1 mouse cellular context compared by ENCODE assay signal in the genomic region with DNA sequence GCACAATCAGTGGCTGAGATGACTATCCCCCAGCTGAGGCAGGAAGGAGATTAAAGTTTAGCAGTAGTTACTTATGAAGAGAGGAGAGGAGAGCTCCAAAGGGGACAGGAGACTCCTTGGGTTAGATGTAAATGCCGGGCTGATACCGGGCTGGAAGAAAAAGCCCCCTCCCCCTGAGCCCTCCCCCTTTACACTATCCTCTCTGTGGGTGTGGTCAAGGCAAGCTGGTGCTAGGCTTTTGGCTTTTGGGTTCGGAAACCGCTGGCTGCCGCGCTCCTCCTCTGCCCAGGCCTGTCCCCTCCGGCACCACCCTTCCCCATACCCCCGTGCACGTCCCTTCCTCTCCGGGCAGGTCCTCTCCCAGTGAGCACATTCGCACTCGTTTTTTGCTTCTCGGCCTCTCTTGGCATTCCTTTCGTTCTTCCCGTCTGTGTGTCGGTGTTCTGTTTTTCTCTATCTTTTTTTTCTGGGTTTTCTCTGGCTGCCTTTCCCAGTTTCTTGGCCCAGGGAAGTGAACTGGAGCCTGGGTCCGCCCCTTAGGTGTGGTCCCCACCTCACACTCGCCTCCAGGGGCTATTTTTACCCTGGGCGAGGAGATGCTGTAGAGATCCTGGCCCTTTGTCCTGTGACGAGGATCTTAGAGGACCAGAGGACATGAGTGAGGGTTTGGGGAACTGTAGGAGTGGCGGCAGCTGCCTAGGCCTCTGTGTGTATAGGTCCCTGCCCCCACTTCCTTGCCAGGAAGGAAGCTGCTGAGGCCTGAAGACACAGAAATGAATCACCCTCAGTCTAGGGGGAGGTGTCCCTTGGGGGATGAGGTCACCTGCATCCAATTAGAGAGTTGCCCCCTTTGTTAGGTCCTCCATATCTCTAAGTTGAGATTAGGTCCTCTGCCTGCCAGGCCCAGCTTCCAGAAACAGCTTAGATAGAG.
TF ChIP-seq lines count a peak whose summit lies in the region.

No protein-coding gene starts in this region.

TF ChIP-seq in CH12.LX, 34 proteins besides CTCF, POLR2A, EP300 and RAD21 (continued from another document):
- TF ChIP-seq ZNF384 (IDR thresholded peaks at IDR 0.05; ENCODE audit: low read depth, low read length), result peak; percentile 59
- no peak for TF ChIP-seq GABPA (IDR thresholded peaks at IDR 0.05; ENCODE audit: insufficient replicate concordance, low read depth, low read length)
- TF ChIP-seq NRF1 (IDR thresholded peaks at IDR 0.05; ENCODE audit: low read depth, low read length), result peak; percentile 41; the same call in 1 of the 2 replicates
- TF ChIP-seq PAX5 (IDR thresholded peaks at IDR 0.05; ENCODE audit: low read length), result no peak
- peak; percentile 80 for TF ChIP-seq MAX (IDR thresholded peaks at IDR 0.05; ENCODE audit: low read length)
- TF ChIP-seq IRF4 (IDR thresholded peaks at IDR 0.05; ENCODE audit: low read depth, low read length), result peak; percentile 99
- TF ChIP-seq ZC3H11A (IDR thresholded peaks at IDR 0.05; ENCODE audit: low read depth, low read length), result no peak
- TF ChIP-seq ZKSCAN1 (IDR thresholded peaks at IDR 0.05; ENCODE audit: borderline replicate concordance, low read depth, low read length), result no peak; the same call in 1 of the 2 replicates
- TF ChIP-seq KAT2A (IDR thresholded peaks at IDR 0.05; ENCODE audit: insufficient replicate concordance, low read length), result peak; percentile 81; the same call in 1 of the 2 replicates
- peak; percentile 85 for TF ChIP-seq NELFE (IDR thresholded peaks at IDR 0.05; ENCODE audit: low read depth, low read length)
- peak; percentile 86 for TF ChIP-seq BHLHE40 (IDR thresholded peaks at IDR 0.05; ENCODE audit: low read depth, low read length)
- peak; percentile 89 for TF ChIP-seq ZMIZ1 (IDR thresholded peaks at IDR 0.05; ENCODE audit: low read depth, low read length)
- no peak for TF ChIP-seq USF1 (IDR thresholded peaks at IDR 0.05; ENCODE audit: low read depth, low read length)
- peak; percentile 87; the same call in 1 of the 2 replicates for TF ChIP-seq CHD1 (IDR thresholded peaks at IDR 0.05; ENCODE audit: low read depth, low read length)
- peak; percentile 78 for TF ChIP-seq HCFC1 (IDR thresholded peaks at IDR 0.05; ENCODE audit: low read depth, low read length)
- peak; percentile 94 for TF ChIP-seq RCOR1 (conservative IDR thresholded peaks at IDR 0.05; ENCODE audit: low read depth, low read length)
- peak; percentile 87; the same call in 1 of the 2 replicates for TF ChIP-seq POLR2AphosphoS2 (IDR thresholded peaks at IDR 0.05; ENCODE audit: low read depth, low read length)
- peak; percentile 77; the same call in 1 of the 2 replicates for TF ChIP-seq MYC (IDR thresholded peaks at IDR 0.05; ENCODE audit: low read depth, low read length)
- TF ChIP-seq MXI1 (IDR thresholded peaks at IDR 0.05; ENCODE audit: low read depth, low read length), result peak; percentile 82
- TF ChIP-seq ELF1 (IDR thresholded peaks at IDR 0.05; ENCODE audit: low read depth, low read length), result peak; percentile 84
- peak; percentile 96 for TF ChIP-seq TCF12 (IDR thresholded peaks at IDR 0.05; ENCODE audit: low read depth, low read length)
- TF ChIP-seq JUND (conservative IDR thresholded peaks at IDR 0.05; ENCODE audit: low read depth, low read length), result peak; percentile 99
- TF ChIP-seq CHD2 (IDR thresholded peaks at IDR 0.05; ENCODE audit: low read length), result peak; percentile 96
- peak; percentile 70 for TF ChIP-seq MAFK (IDR thresholded peaks at IDR 0.05; ENCODE audit: insufficient replicate concordance, low read length)
- peak; percentile 95 for TF ChIP-seq ETS1 (conservative IDR thresholded peaks at IDR 0.05; ENCODE audit: low read depth, low read length)
- TF ChIP-seq TBP (conservative IDR thresholded peaks at IDR 0.05; ENCODE audit: low read depth, low read length), result peak; percentile 85
- TF ChIP-seq SMC3 (IDR thresholded peaks at IDR 0.05; ENCODE audit: low read depth, low read length), result peak; percentile 48; the same call in 1 of the 2 replicates
- peak; percentile 98; the same call in 1 of the 2 replicates for TF ChIP-seq SIN3A (IDR thresholded peaks at IDR 0.05; ENCODE audit: low read length)
- peak; percentile 98 for TF ChIP-seq MAZ (IDR thresholded peaks at IDR 0.05; ENCODE audit: low read depth, low read length)
